Mouse (Mus musculus) spleen, adult 18-20 months (tissue): ENCODE results near the gene Chil3.
"Not testable (repeated sequence)": the region's sequence is repeated elsewhere in the genome, so short reads cannot be mapped to it uniquely, and the experiment has no call there.

Experiments used
- DNase-seq, 2 experiments: peaks; one replicate each; pipeline ENCODE4 v3.0.0; 2022; ENCODE audit warnings: mixed read lengths in 2 of 2

The Chil3 gene

DNA sequence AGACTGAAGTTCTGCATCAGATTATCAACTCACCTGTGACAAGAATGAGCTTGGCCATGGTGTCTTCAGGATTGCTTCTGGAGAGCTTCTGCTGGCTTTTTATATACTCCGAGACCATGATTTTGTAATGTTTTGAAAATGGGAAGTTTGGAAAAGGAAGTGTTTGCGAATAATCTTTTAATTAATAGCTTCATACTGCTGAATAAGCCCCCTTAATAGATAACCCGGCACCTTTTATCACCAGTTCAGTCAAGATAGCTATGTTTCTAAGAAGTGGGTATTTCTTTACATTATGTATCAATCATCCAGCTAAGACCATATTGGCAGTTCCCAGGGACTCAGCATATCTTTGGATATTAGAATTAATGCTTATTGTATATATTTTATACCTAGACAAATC, at the start of gene Chil3:
TSS of gene Chil3 (minus strand) at position 101 of the 400 bp plus-strand sequence.
- DNase-seq: no peak

- not testable (repeated sequence) for DNase-seq
Measured at GRCm38 (mm10) chr3:106198030-106198429, 30.7 kb upstream of the Chil3 start.

DNA sequence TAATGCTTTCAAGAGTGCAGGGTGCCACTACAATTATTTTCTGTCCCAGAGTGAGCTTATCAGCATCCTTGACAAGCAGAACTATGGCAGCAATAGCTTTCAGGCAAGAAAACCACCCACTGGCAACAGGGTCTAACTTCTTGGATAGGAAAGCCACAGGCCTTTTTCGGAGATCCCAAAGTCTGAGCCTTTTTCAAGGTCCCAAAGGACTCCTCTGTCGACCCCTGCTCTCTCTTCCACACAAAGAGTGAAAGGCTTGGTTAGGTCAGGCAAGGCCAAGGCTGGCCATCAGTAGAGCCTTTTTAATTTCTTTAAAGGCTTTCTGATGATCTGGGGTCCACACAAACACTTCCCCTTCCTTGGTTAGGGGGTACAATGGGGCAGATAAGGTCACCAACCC, 29.9 kb upstream of the Chil3 start:
- DNase-seq: not testable (repeated sequence)

DNA sequence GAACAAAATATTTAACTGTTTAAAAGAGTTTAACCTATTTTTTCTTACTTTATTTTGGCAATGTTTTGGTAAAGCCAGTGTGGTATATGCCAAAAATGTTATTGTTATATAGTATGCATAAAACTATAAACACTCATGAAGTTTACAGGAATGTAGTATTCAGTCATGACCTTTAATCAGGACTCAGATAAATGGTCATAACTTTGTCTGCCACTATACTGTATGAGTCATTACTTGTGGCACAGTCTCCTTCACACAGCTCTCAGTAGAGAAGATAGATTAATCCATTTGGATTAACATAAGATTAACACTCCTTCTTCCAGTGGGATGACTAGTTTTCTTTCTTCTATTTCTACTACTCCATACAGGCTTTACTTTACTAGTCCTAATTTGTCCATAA, 28.9 kb upstream of the Chil3 start:
- no peak for DNase-seq

GRCm38 (mm10) chr3:106195486-106195885, 28.1 kb upstream of the Chil3 start:
- no peak for DNase-seq

DNA sequence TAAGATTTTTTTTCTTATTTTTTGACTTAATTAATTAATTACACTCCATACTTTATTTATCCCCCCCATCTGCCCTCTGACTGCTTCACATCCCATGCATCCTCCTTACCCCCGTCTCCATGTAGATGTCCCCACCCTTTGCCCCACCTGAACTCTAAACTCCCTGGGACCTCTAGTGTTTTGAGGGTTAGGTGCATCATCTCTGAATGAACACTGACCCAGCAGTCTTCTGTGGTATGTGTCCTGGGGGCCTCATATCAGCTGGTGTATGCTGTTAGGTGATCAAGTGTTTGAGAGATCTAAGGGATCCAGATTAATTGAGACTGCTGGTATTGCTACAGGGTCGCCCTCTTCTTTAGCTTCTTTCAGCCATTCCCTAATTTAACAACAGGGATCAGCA, 20.6 kb upstream of the Chil3 start:
- DNase-seq: no peak

DNA sequence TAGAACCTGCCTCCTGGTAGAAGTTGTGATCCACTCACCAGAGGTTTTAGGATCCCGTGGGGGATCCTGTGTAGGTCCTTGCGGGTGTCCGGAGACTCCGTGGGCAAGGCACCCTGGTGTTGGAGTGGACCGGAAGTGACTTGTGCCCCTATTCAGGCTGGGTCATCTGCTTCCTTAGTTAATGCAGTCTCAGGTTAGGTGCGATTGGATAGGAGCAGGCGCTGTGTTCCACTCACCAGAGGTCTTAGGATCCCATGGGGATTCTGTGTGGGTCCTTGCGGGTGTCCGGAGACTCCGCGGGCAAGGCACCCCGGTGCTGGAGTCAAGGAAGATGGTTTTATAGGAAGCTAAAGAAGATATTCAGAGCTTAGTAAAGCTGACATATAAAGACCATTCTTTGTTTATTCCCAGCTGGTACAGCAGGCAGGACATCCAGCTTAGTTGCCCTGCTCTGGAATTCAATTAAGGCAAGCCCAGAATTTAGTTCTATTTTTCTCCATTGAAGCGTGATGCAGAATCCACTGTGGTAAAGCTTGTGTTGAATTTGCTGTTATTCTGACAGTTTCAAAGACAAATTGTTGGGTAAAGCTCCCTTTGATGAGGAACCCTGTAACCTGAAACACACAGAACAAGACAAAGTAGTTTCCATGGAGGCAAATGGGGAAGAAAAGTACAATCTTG, 10.3 kb upstream of the Chil3 start:
- no peak for DNase-seq

DNA sequence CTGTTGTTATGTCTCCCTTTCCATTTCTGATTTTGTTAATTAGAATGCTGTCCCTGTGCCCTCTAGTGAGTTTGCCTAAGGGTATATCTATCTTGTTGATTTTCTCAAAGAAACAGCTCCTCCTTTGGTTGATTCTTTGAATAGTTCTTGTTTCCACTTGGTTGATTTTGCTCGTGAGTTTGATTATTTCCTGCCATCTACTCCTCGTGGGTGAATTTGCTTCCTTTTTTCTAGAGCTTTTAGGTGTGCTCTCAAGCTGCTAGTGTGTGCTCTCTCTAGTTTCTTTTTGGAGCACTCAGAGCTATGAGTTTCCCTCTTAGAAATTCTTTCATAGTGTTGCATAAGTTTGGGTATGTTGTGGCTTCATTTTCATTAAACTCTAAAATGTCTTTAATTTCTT, 7.6 kb upstream of the Chil3 start:
- DNase-seq: not testable (repeated sequence)

DNA sequence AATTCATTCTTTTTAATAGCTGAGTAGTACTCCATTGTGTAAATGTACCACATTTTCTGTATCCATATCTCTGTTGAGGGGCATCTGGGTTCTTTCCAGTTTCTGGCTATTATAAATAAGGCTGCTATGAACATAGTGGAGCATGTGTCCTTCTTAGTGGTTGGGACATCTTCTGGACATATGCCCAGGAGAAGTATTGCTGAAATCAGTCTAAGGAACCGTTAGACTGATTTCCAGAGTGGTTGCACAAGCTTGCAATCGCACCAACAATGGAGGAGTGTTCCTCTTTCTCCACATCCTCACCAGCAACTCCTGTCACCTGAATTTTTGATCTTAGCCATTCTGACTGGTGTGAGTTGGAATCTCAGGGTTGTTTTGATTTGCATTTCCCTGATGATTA, 5.1 kb upstream of the Chil3 start:
- DNase-seq: not testable (repeated sequence)

GRCm38 (mm10) chr3:106171135-106171731, 3.9 kb upstream of the Chil3 start:
- no peak for DNase-seq

DNA sequence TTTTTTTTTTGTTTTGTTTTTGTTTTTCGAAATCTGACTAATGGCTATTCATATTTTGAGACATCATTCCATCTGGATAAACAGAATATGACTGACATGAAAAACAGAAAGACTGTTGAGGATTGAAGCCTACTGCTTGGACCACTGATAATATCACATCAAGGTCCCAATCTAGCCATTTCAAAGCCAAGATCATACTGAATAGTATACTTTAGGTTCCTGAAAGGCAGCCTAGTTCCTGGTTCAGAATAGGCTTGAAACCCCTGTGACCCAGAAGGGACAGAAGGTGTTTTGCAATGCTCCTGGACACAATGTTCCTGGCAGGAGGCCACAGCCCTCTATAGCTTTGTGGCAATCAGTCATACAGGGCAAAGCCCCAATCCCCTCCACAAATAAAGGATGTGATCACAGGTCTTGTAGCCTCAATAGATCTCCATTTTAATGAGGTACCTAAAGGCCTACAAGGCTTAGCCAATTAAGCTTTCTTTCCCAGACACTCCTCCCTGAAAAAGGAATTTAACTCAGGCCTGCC, 3.2 kb upstream of the Chil3 start:
- no peak for DNase-seq

DNA sequence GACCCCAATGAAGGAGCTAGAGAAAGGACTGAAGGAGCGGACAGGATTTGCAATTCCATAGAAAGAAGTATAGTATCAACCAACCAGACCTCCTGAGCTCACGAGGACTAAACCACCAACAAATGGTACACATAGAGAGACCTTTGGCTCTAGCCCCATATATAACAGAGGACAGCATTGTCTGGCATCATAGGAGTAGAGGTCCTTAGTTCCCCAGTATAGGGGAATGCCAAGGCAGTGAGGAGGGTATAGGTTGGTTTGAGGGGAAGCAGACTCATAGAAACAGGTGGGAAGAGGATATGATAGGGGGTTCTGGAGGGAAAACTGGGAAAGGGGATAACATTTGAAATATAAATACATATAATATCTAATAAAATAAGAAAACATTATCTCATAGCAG, 13.0 kb downstream of the Chil3 start:
- DNase-seq: no peak

DNA sequence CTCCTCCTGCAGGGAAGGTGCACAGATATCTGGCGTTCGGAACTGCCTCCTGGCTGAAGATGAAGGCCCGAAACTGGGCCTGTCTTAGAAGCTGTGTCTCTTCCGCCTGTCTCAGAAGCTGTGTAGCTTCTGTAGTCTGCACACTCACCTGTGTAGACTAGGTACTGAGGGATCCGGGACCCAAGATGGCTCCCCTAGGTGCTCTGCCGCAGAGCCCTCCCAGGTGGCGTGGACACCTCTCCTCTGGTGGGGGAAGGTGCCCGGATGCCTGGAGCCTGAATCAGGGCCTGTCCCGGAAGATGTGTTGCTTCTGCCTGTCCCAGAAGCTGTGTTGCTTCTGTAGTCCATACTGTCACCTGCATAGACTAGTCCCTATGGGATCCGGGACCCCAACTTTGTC, 23.3 kb downstream of the Chil3 start:
- DNase-seq: no peak

- no peak for DNase-seq
Measured at GRCm38 (mm10) chr3:106131690-106132089, 35.7 kb downstream of the Chil3 start.

- DNase-seq: no peak
Measured at GRCm38 (mm10) chr3:106128807-106129493, 38.4 kb downstream of the Chil3 start.

DNA sequence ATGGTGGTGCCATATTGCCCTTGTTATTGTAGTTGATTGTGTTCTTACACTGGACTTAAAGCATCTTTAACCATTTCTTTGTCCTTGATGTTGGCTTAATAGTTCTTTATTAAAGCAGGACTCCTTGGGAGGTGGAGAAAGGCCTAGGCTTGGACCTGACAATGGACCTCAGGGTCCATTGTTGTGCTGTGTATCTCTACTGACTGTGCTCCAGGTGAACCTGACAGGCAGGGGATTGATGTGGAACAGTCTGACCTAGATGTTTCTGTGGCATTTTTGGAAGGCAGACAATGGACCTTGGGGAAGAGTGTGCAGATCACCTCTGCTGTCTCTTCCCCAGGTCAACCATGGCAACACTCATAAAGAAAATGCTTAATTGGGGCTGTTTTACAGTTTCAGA, 40.4 kb downstream of the Chil3 start:
- no peak for DNase-seq

GRCm38 (mm10) chr3:106112929-106113328, 54.4 kb downstream of the Chil3 start, which contains the start of gene Chia1:
Chia1 (plus strand) TSS chr3:106113229.
- no peak for DNase-seq
